Mouse (Mus musculus): Measurements from ENCODE around the gene Cldn13. TPM values are rescaled to one million over a fixed set of nuclear protein-coding genes. Genes with fewer than 3 reads are reported as not detected.
A peak's percentile ranks its signal among the peaks of the same experiment; 100 is the strongest.
"Not testable (repeated sequence)": the region's sequence is repeated elsewhere in the genome, so short reads cannot be mapped to it uniquely, and the experiment has no call there.

Gene Cldn13
- polyA plus RNA-seq, 1 experiment from 2014 or later, result 0.39 TPM

- no peak for DNase-seq
- H3K4me1 ChIP-seq (ENCODE audit: insufficient read depth), result no peaks in the 10 kb centered on the region
- H3K9ac ChIP-seq, result no peak overlapping the region
- no peak overlapping the region for H3K4me2 ChIP-seq
- WGBS, result 86% methylated on average over 3 of the region's 3 CpGs
- H3K4me3 ChIP-seq (ENCODE audit: low read depth, low read length), result no peak overlapping the region
- ATAC-seq (ENCODE audit: insufficient read depth), result no peak
- H3K36me3 ChIP-seq (ENCODE audit: insufficient read depth), result no peaks in the 10 kb centered on the region
- no peak for TF ChIP-seq CTCF (IDR thresholded peaks at IDR 0.05; ENCODE audit: low read depth)
- H3K27me3 ChIP-seq (ENCODE audit: insufficient read depth, low read length), result no peaks in the 10 kb centered on the region
- H3K27ac ChIP-seq (ENCODE audit: low read depth), result no peak overlapping the region
- H3K9me3 ChIP-seq (ENCODE audit: low read depth, low read length), result no peaks in the 10 kb centered on the region
Observed at GRCm38 (mm10) chr5:134934666-134935065, 19.3 kb upstream of the Cldn13 start.

DNA sequence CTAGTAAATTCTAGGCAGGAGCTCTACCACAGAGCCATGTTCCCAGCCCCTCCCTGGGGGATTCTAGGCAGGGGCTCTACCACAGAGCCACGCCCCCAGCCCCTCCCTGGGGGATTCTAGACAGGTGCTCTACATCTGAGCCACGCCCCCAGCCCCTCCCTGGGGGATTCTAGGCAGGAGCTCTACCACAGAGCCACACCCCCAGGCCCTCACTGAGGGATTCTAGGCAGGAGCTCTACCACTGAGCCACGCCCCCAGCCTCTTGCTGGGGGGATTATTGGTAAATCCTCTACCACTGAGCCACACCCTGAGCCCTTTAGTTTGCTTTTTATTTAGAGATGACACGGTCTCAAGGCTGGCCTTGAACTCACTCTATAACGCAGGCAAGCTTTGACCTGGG lies 18.4 kb upstream of the Cldn13 start:
- not testable (repeated sequence) for H3K4me2 ChIP-seq; ATAC-seq (ENCODE audit: insufficient read depth)

GRCm38 (mm10) chr5:134933281-134933680 lies 18.0 kb upstream of the Cldn13 start:
- TF ChIP-seq CTCF (IDR thresholded peaks at IDR 0.05; ENCODE audit: low read depth), result no peak
- Histone ChIP-seq H3K4me2 (peak overlapping the region; percentile 98), H3K27ac (ENCODE audit: low read depth) (no peak overlapping the region), H3K27me3 (ENCODE audit: insufficient read depth, low read length) (no peaks in the 10 kb centered on the region), H3K9me3 (ENCODE audit: low read depth, low read length) (no peaks in the 10 kb centered on the region), H3K4me3 (ENCODE audit: low read depth, low read length) (0 out of 2 replicates have a peak overlapping the region, but pooled peaks have one; percentile 73), H3K36me3 (ENCODE audit: insufficient read depth) (no peaks in the 10 kb centered on the region), H3K9ac (no peak overlapping the region), H3K4me1 (ENCODE audit: insufficient read depth) (no peaks in the 10 kb centered on the region)
- no peak for DNase-seq
- 89% methylated on average over 8 of the region's 8 CpGs for WGBS
- no peak for ATAC-seq (ENCODE audit: insufficient read depth)

More for the DNA sequence above, 18.4 kb upstream of the Cldn13 start:
- 84% methylated on average over 5 of the region's 5 CpGs for WGBS
- not testable (repeated sequence) for H3K9ac ChIP-seq; H3K4me1 ChIP-seq (ENCODE audit: insufficient read depth); H3K36me3 ChIP-seq (ENCODE audit: insufficient read depth); H3K27me3 ChIP-seq (ENCODE audit: insufficient read depth, low read length); H3K27ac ChIP-seq (ENCODE audit: low read depth); H3K4me3 ChIP-seq (ENCODE audit: low read depth, low read length); DNase-seq; H3K9me3 ChIP-seq (ENCODE audit: low read depth, low read length)

DNA sequence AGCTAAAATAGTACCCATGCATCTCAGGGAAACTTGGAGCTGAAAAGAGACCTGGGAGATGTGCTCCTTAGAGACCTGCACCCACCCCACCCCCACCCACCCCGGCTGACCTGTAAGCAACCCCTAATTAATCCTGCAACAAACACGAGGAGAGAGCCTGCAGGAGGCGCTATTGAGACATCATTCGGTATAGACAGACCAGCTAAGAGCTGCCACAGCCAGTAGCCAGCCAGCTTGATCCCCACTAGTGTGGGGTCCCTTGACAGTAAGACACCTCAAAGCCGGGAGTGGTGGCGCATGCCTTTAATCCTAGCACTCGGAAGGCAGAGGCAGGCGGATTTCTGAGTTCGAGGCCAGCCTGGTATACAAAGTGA lies 17.6 kb upstream of the Cldn13 start:
- no peaks in the 10 kb centered on the region for H3K4me1 ChIP-seq (ENCODE audit: insufficient read depth)
- H3K27me3 ChIP-seq (ENCODE audit: insufficient read depth, low read length), result no peaks in the 10 kb centered on the region
- WGBS, result 40% methylated on average over 9 of the region's 9 CpGs
- TF ChIP-seq CTCF (IDR thresholded peaks at IDR 0.05; ENCODE audit: low read depth), result peak; percentile 52
- H3K4me2 ChIP-seq, result peak overlapping the region; percentile 98
- no peaks in the 10 kb centered on the region for H3K36me3 ChIP-seq (ENCODE audit: insufficient read depth)
- peak; percentile 36; the same call in 1 of the 2 replicates for ATAC-seq (ENCODE audit: insufficient read depth)
- peak; percentile 85 for DNase-seq
- H3K4me3 ChIP-seq (ENCODE audit: low read depth, low read length), result peak overlapping the region; percentile 73
- H3K9ac ChIP-seq, result peak overlapping the region; percentile 79
- H3K9me3 ChIP-seq (ENCODE audit: low read depth, low read length), result no peaks in the 10 kb centered on the region
- no peak overlapping the region for H3K27ac ChIP-seq (ENCODE audit: low read depth)

- WGBS, result under 1% methylated on average over 41 of the region's 41 CpGs
- H3K4me1 ChIP-seq (ENCODE audit: insufficient read depth), result no peaks in the 10 kb centered on the region
- H3K27ac ChIP-seq (ENCODE audit: low read depth), result peak within 1 kb of the TSS; percentile 84
- no peaks in the 10 kb centered on the region for H3K36me3 ChIP-seq (ENCODE audit: insufficient read depth)
- peak within 1 kb of the TSS; percentile 79 for H3K9ac ChIP-seq
- no peaks in the 10 kb centered on the region for H3K9me3 ChIP-seq (ENCODE audit: low read depth, low read length)
- no peaks in the 10 kb centered on the region for H3K27me3 ChIP-seq (ENCODE audit: insufficient read depth, low read length)
- peak within 1 kb of the TSS; percentile 73 for H3K4me3 ChIP-seq (ENCODE audit: low read depth, low read length)
- TF ChIP-seq CTCF (IDR thresholded peaks at IDR 0.05; ENCODE audit: low read depth), result no peak
- DNase-seq (peak; percentile 96), ATAC-seq (ENCODE audit: insufficient read depth) (peak; percentile 97)
- H3K4me2 ChIP-seq, result peak within 1 kb of the TSS; percentile 98
Observed at GRCm38 (mm10) chr5:134932179-134932902, 17.0 kb upstream of the Cldn13 start, which contains the start of gene Mettl27. Gene Mettl27, plus strand, starts transcription at chr5:134932368.

DNA sequence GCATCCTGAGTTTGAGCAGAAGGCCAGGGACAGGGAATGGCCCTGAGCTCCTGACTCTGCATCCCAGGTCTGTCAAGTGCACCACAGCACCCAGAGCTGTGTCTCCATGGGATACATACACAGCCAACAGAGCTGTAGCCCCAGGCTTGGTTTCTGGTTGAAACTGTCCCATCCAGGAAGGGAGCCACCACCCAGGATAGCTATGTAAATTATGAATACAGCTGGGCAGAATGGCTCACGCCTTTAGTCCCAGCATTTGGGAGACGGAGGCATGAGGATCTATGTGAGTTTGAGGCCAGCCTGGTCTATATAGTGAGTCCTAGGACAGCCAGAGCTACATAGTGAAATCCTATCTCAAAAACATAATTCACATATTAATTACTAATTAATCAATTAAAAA lies 14.7 kb upstream of the Cldn13 start:
- Histone ChIP-seq H3K27ac (ENCODE audit: low read depth) (no peak overlapping the region), H3K9ac (no peak overlapping the region), H3K36me3 (ENCODE audit: insufficient read depth) (no peaks in the 10 kb centered on the region), H3K4me3 (ENCODE audit: low read depth, low read length) (no peak overlapping the region), H3K27me3 (ENCODE audit: insufficient read depth, low read length) (no peaks in the 10 kb centered on the region), H3K9me3 (ENCODE audit: low read depth, low read length) (no peaks in the 10 kb centered on the region), H3K4me1 (ENCODE audit: insufficient read depth) (no peaks in the 10 kb centered on the region), H3K4me2 (no peak overlapping the region)
- ATAC-seq (ENCODE audit: insufficient read depth) (no peak), DNase-seq (no peak)
- no peak for TF ChIP-seq CTCF (IDR thresholded peaks at IDR 0.05; ENCODE audit: low read depth)
- WGBS, result 82% methylated on average over 2 of the region's 2 CpGs

- WGBS, result 45% methylated on average over 4 of the region's 4 CpGs
- H3K9ac ChIP-seq, result no peak overlapping the region
- no peaks in the 10 kb centered on the region for H3K4me1 ChIP-seq (ENCODE audit: insufficient read depth)
- H3K9me3 ChIP-seq (ENCODE audit: low read depth, low read length), result no peaks in the 10 kb centered on the region
- H3K4me3 ChIP-seq (ENCODE audit: low read depth, low read length), result no peak overlapping the region
- H3K4me2 ChIP-seq, result no peak overlapping the region
- ATAC-seq (ENCODE audit: insufficient read depth), result no peak
- no peak overlapping the region for H3K27ac ChIP-seq (ENCODE audit: low read depth)
- no peaks in the 10 kb centered on the region for H3K27me3 ChIP-seq (ENCODE audit: insufficient read depth, low read length)
- no peaks in the 10 kb centered on the region for H3K36me3 ChIP-seq (ENCODE audit: insufficient read depth)
- TF ChIP-seq CTCF (IDR thresholded peaks at IDR 0.05; ENCODE audit: low read depth), result no peak
- no peak for DNase-seq
Observed at GRCm38 (mm10) chr5:134926726-134927125, 11.4 kb upstream of the Cldn13 start.

Data from lung, embryonic 14.5 days (tissue).